Mouse (Mus musculus) left cerebral cortex, adult 11 months (tissue): ENCODE measurements around the gene Tcf12.

ENCODE experiments used
- DNase-seq: peaks from one replicate; pipeline ENCODE4 v3.0.0; 2022; ENCODE audit warnings: low spot score

Gene Tcf12

GRCm38 (mm10) chr9:71915871-71916661, 195.6 kb downstream of the Tcf12 start:
- no peak for DNase-seq

- DNase-seq = no peak
Measured at GRCm38 (mm10) chr9:71906522-71906921, 205.1 kb downstream of the Tcf12 start.

GRCm38 (mm10) chr9:71898852-71899251, 212.8 kb downstream of the Tcf12 start:
- no peak for DNase-seq

- DNase-seq = peak; percentile 27
Measured at GRCm38 (mm10) chr9:71897399-71897798, 214.3 kb downstream of the Tcf12 start.

GRCm38 (mm10) chr9:71895931-71896724, 215.5 kb downstream of the Tcf12 start:
- DNase-seq = peak; percentile 29

- no peak for DNase-seq
Measured at GRCm38 (mm10) chr9:71895291-71895690, 216.4 kb downstream of the Tcf12 start.

GRCm38 (mm10) chr9:71894943-71895286, 216.8 kb downstream of the Tcf12 start:
- DNase-seq = no peak

GRCm38 (mm10) chr9:71894246-71894942, 217.3 kb downstream of the Tcf12 start:
- no peak for DNase-seq

- DNase-seq = no peak
Measured at GRCm38 (mm10) chr9:71888450-71888849, 223.2 kb downstream of the Tcf12 start.

GRCm38 (mm10) chr9:71880629-71881028, 231.0 kb downstream of the Tcf12 start:
- no peak for DNase-seq

GRCm38 (mm10) chr9:71879972-71880371, 231.7 kb downstream of the Tcf12 start:
- no peak for DNase-seq

GRCm38 (mm10) chr9:71879415-71879814, 232.3 kb downstream of the Tcf12 start:
- no peak for DNase-seq

- no peak for DNase-seq
Measured at GRCm38 (mm10) chr9:71877867-71878266, 233.8 kb downstream of the Tcf12 start.

GRCm38 (mm10) chr9:71874761-71875160, 236.9 kb downstream of the Tcf12 start:
- no peak for DNase-seq

- no peak for DNase-seq
Measured at GRCm38 (mm10) chr9:71874035-71874572, 237.6 kb downstream of the Tcf12 start.

GRCm38 (mm10) chr9:71863338-71863737, 248.3 kb downstream of the Tcf12 start:
- no peak for DNase-seq

GRCm38 (mm10) chr9:71861629-71862028, 250.0 kb downstream of the Tcf12 start:
- DNase-seq = no peak

- DNase-seq = no peak
Measured at GRCm38 (mm10) chr9:71857926-71858325, 253.7 kb downstream of the Tcf12 start.

- no peak for DNase-seq
Measured at GRCm38 (mm10) chr9:71853904-71854303, 257.8 kb downstream of the Tcf12 start.

GRCm38 (mm10) chr9:71850283-71850682, 261.4 kb downstream of the Tcf12 start:
- no peak for DNase-seq

GRCm38 (mm10) chr9:71848392-71848791, 263.3 kb downstream of the Tcf12 start:
- DNase-seq = no peak

- no peak for DNase-seq
Measured at GRCm38 (mm10) chr9:71847921-71848320, 263.8 kb downstream of the Tcf12 start.
